Mouse (Mus musculus) frontal cortex, postnatal 14 days (tissue): ENCODE data around the gene AC131692.1.

Source experiments
- DNase-seq, 2 experiments: peaks; one replicate each; pipeline ENCODE4 v3.0.0; 2022; ENCODE audit warnings: low spot score in 2 of 2

The AC131692.1 gene

DNA sequence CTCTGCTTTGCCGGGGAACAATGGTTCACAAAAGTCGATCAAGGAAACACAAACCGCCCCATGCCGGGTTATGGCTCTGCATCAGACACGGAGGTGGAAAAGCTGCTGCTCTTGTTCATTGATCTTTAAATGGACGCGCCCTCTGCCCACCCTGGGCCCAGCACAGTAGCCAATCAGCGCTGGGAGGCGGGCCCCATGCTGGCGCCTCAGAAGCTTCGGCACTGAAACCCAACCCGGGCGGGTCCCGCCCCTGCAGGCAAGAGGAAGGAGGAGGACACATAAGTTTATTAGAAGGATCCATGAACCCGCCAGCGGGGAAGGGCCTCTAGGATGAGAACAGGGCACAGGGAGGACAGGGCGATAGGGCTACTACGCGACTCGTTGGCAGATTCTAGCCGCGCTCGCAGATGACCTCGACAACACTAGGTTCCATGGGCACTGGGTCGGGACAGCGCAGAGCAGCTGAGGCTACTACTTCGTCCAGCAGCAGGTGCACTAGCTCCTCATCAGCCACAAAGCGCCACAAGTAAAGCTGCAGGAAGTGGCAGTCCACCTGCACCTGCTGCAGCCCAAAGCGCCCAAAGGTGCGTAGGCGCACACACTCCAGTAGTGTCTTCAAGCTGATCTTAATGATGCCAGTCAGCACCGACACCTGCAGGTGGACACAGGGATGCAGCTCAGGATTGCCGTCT is 26.3 kb upstream of the AC131692.1 start, which contains the start of gene Tm7sf2:
TSS of gene Tm7sf2 (minus strand) at position 650 of the 692 bp plus-strand sequence.
- DNase-seq, result peak; percentile 81 to 85

GRCm38 (mm10) chr19:6068951-6069350 is 25.3 kb upstream of the AC131692.1 start:
- no peak for DNase-seq

GRCm38 (mm10) chr19:6069851-6070250 is 24.4 kb upstream of the AC131692.1 start:
- no peak for DNase-seq

DNA sequence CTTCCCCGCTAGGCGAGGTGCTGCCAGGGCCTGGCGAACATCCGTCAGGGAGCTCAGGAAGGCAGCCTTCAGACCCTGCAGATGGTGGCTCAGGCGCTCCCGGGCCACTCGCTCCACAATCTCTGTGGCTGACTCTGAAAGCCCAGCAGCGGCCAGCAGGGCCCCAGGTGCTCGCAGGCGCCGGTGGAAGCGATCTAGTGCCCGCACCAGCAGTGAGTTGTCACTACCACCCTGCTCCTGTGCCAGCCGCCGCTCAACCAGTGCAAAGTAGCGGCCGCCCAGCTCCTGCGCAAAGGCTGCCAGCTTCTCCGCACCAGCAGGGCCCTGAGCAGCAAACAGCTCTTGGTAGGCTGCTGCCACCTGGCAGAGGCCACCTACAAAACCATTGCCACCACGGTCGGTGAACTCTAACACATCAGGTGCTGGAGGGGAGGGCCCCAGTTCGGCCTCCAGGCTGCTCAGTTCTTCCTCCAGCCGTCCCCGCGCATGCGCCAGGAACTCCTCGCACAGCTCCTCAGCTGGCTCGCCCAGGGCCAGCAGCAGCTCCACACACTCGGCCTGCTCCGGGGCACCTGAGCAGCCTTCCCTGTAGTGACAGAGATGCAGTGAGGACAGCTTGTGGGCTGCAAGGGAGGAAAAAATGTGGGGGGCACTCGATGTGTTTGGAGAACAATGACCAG is 23.5 kb upstream of the AC131692.1 start:
- DNase-seq, result no peak

DNA sequence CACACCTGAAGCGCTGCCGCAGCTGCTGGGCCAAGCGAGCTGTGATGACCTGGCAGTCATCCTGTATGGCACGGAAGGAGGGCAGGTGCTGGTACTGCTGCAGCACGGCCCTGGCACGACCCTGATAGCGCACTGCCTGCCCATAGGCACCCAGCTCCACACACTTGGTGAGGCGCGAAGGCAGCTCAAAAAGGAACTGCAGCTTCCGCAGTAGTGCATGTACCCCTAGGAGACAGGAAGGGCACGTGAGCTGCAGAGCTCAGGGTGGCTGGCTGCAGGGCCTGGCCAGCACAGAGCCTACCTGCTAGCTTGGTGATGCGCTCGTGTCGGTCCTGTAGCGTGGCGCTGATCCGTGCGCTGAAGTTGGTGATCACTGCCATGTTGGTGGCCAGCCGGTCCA is 23.0 kb upstream of the AC131692.1 start:
- DNase-seq, result no peak

- DNase-seq, result no peak
Measured at GRCm38 (mm10) chr19:6073889-6074288, 20.3 kb upstream of the AC131692.1 start.

- DNase-seq, result peak; percentile 71 to 73
Measured at GRCm38 (mm10) chr19:6076564-6077393, 17.4 kb upstream of the AC131692.1 start, which contains the start of gene Vps51. TSS of gene Vps51 (minus strand) at chr19:6077231.

DNA sequence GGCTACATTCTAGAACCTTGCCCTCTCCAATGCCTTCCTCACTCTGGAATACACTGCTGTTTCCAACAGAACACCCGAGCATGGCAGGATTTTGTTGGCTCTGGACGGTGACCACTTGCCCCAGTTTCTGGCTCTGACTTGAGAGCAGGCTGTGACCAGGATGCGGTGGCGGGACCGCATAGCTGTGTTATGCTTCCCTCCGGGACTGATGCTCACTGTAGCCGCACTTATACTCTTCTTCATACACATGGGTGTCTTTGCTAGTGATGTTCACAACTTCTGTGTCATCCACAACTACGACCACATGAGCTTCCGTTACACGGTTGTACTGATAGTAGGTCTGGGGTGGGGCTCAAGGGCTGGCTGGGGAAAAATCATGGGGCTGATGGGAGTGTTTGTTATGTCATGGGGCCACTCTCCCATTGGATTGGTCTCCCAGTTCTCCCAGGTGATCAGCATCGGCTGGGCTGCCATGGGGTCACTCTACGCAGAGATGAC is 14.2 kb upstream of the AC131692.1 start, which contains the start of gene Tmem262:
TSS of gene Tmem262 (plus strand) at position 51 of the 498 bp plus-strand sequence.
- DNase-seq, result no peak

DNA sequence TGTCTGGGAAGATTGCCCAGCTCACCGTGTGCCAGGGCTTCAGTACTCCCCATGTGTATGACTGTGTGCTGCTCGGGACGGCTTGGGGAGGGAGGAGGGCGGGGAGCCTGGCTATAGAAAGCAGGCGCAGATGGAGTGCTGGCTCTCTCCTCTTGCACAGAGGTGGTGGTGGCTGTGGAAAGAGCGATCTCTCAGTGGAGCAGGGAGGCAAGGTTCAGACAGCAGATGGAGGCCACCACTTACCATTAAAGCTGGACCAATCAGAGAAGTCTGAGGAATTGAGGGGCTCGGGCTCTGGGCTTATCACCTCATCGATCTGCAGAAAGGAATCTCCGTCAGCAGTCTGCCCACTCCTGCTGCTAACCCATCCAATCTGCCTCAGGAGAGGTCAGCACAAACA is 12.1 kb upstream of the AC131692.1 start, which contains the start of gene Gm28374:
TSS of gene Gm28374 (minus strand) at position 101 of the 400 bp plus-strand sequence.
- no peak for DNase-seq

DNA sequence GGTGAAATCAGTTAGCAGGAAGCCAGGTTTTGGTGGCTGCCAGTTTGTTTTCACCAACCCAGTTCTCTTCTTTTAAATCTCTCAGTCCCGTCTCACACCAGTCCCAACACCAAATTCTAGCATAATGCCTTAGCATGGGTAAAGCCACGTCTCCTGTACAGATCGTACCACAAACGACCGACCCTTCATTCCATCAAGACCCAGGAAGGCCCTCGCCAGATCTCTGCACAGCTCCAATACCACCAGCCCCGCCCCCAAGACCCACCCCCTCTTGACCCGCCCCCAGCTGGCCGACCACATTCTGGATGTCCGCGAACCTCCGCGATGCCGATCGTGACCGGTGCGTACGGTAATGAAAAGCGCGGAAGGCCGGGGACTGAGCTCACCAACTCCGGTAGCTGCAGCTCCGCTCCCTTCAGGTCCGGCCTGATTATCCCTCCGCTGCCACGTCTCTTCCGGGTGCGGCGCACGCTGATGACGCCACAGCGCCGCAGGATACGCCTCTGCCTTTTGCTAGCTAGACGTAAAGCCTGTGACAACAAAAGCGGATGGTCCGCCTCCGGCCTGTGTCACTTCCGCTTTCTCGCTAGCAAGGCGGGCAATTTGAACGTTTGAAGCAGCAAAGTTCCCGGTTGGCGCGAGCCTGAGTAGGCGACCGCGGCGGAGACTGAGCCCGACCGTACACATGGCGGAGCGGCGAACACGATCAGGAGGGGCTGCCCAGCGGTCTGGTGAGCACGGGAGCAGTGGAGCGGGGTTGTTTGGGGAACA is 9.6 kb upstream of the AC131692.1 start, which contains the start of the genes Zfpl1 and Cdca5:
TSS of gene Zfpl1 (minus strand) at position 479 of the 771 bp plus-strand sequence.
TSS of gene Cdca5 (plus strand) at position 506 of the 771 bp plus-strand sequence.
- DNase-seq, result peak; percentile 94 to 96

- no peak for DNase-seq
Measured at GRCm38 (mm10) chr19:6085417-6085879, 8.8 kb upstream of the AC131692.1 start.

- DNase-seq, result no peak
Measured at GRCm38 (mm10) chr19:6088841-6089240, 5.4 kb upstream of the AC131692.1 start.

- no peak for DNase-seq
Measured at GRCm38 (mm10) chr19:6097847-6098246, 3.6 kb downstream of the AC131692.1 start.

DNA sequence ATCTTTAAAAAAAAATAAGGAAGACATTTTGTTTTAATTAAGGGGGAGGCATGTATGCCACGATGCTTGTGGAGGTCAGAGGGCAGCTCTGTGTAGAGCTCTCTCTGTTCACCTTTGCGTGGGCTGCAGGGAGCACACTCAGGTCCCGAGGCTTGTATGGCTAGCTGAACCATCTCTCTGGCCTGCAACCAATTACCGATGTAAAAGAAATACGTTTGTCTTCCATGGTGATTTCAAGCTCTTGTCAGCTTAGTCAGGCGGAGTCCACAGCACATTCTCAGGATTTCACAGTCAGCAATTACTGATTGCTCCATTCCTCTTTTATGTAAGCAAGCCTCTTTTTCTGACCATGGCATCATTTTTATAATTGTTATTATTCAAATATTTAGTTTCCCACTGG is 7.0 kb downstream of the AC131692.1 start:
- no peak for DNase-seq

DNA sequence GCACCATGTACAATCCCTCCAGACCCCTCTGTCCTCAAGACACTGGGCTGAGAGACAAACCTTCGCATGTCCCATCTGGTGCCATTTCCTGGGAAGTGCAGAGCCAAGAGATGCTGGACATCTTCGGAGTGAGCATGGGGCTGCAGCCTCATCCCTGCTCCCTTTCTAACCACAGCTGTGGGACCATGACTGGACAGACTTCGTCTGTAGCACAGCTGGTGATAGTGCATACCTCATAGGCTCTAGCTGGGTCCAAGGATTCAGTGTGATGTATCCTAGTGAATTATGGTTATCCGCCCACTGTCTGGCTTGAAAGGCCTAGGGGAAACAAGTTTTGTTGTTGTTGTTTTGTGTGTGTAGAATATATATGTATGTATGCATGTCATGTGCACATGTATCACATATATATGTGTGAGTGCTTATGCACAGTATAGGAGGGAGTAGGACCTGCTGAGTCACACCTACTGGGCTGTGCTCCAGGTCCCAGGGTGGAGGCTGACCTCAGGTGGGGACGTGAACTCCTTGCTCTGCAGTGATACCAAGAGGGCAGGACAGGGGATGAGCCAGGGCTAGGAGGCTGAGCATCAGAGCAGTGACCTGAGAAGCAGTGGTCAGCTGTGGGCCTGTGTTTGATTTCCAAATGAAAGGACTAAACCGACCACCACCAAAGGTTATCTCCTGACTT is 8.1 kb downstream of the AC131692.1 start:
- DNase-seq, result no peak

GRCm38 (mm10) chr19:6104476-6104875 is 10.3 kb downstream of the AC131692.1 start:
- DNase-seq, result no peak

DNA sequence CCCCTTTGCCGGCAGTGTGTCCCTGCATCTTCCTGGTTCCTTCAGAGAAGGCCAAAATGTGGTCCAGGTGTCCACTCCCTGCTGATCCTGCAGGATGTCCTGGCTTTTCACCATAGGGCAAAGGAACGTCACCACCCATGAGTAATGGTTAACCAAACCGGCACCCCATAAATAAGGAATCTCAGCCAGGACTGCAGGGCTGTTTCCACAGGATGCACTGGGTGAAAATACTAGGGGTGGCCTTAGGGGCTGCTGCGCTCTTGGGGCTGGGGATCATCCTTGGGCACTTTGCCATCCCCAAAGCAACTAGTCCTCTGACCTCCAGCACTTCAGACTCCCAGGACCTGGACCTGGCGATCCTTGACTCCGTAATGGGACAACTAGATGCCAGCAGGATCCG is 11.4 kb downstream of the AC131692.1 start, which contains the start of gene Naaladl1:
TSS of gene Naaladl1 (plus strand) at position 197 of the 400 bp plus-strand sequence.
- DNase-seq, result no peak

DNA sequence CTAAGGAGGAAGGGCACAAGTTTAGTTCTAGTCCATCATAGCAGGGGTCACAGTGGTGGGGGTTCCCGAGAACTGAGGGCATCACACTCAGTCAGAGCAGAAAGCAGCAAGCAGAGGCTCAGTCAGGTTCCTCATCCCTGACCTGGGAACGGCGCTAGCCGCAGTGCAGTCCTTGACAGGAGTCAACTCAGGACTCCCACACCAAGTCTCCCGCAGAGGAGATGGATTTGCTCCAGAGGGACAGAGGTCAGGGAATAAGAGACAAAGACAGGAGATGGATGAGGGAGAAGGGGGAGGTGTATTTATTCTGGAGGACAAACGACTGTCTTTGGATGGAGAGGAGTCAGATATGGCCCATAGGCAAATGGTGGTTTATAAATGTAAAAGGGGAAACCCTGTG is 18.9 kb downstream of the AC131692.1 start:
- DNase-seq, result no peak

- DNase-seq, result no peak
Measured at GRCm38 (mm10) chr19:6116113-6116850, 22.1 kb downstream of the AC131692.1 start.
